Mouse (Mus musculus): Measurements from ENCODE around the gene Lipa. TPM values are rescaled to one million over a fixed set of nuclear protein-coding genes. Genes with fewer than 3 reads are reported as not detected.

Lipa gene
- polyA plus RNA-seq, 1 experiment from 2014 or later = 150 TPM

- no peak for DNase-seq (ENCODE audit: low spot score)
Observed at GRCm38 (mm10) chr19:34523106-34523725, 4.1 kb downstream of the Lipa start.

GRCm38 (mm10) chr19:34521978-34522377 lies 5.3 kb downstream of the Lipa start:
- DNase-seq (ENCODE audit: low spot score) = no peak

GRCm38 (mm10) chr19:34521361-34521760 lies 5.9 kb downstream of the Lipa start:
- DNase-seq (ENCODE audit: low spot score) = no peak

GRCm38 (mm10) chr19:34520051-34520450 lies 7.2 kb downstream of the Lipa start:
- DNase-seq (ENCODE audit: low spot score) = no peak

- DNase-seq (ENCODE audit: low spot score) = no peak
Observed at GRCm38 (mm10) chr19:34519646-34520045, 7.6 kb downstream of the Lipa start.

- DNase-seq (ENCODE audit: low spot score) = no peak
Observed at GRCm38 (mm10) chr19:34518786-34519185, 8.5 kb downstream of the Lipa start.

- DNase-seq (ENCODE audit: low spot score) = no peak
Observed at GRCm38 (mm10) chr19:34517812-34518594, 9.3 kb downstream of the Lipa start.

- DNase-seq (ENCODE audit: low spot score) = no peak
Observed at GRCm38 (mm10) chr19:34517197-34517596, 10.1 kb downstream of the Lipa start.

- no peak for DNase-seq (ENCODE audit: low spot score)
Observed at GRCm38 (mm10) chr19:34516346-34516745, 10.9 kb downstream of the Lipa start.

- no peak for DNase-seq (ENCODE audit: low spot score)
Observed at GRCm38 (mm10) chr19:34515681-34516080, 11.6 kb downstream of the Lipa start.

GRCm38 (mm10) chr19:34511528-34511927 lies 15.7 kb downstream of the Lipa start:
- no peak for DNase-seq (ENCODE audit: low spot score)

- DNase-seq (ENCODE audit: low spot score) = peak; percentile 94
Observed at GRCm38 (mm10) chr19:34510717-34511116, 16.6 kb downstream of the Lipa start.

GRCm38 (mm10) chr19:34505161-34505721 lies 22.0 kb downstream of the Lipa start:
- peak; percentile 76 for DNase-seq (ENCODE audit: low spot score)

- peak; percentile 90 for DNase-seq (ENCODE audit: low spot score)
Observed at GRCm38 (mm10) chr19:34500763-34501162, 26.5 kb downstream of the Lipa start.

GRCm38 (mm10) chr19:34496353-34496752 lies 30.9 kb downstream of the Lipa start:
- no peak for DNase-seq (ENCODE audit: low spot score)

GRCm38 (mm10) chr19:34493859-34494258 lies 33.4 kb downstream of the Lipa start:
- DNase-seq (ENCODE audit: low spot score) = no peak

GRCm38 (mm10) chr19:34483547-34483946 lies 43.7 kb downstream of the Lipa start:
- peak; percentile 75 for DNase-seq (ENCODE audit: low spot score)

GRCm38 (mm10) chr19:34474991-34475971 lies 52.0 kb downstream of the Lipa start, which contains the start of gene Ch25h:
Ch25h (minus strand) TSS chr19:34475164.
- DNase-seq (ENCODE audit: low spot score) = peak; percentile 44

- DNase-seq (ENCODE audit: low spot score) = peak; percentile 18
Observed at GRCm38 (mm10) chr19:34474228-34474990, 52.9 kb downstream of the Lipa start.

GRCm38 (mm10) chr19:34471703-34472102 lies 55.6 kb downstream of the Lipa start:
- DNase-seq (ENCODE audit: low spot score) = no peak

Measured in thymus, postnatal 0 days (tissue).